Mouse (Mus musculus) MEL (cell line): ENCODE measurements around the gene Arid1b.

Source experiments
- EP300 ChIP-seq, 2 experiments: IDR thresholded peaks; 2 replicates each; pipeline ENCODE4 v1.6.1; 2011; ENCODE audit warnings: improper control_type of control experiment in 2 of 2, low read length in 2 of 2, low read depth in 1 of 2, mild to moderate bottlenecking in 1 of 2
- KAT2A ChIP-seq: conservative IDR thresholded peaks from 2 replicates; pipeline ENCODE4 v1.6.1; 2012; ENCODE audit warnings: low read depth, low read length, improper control_type of control experiment, inconsistent platforms
- POLR2A ChIP-seq, 2 experiments: IDR thresholded peaks; 2 replicates each; pipeline ENCODE4 v1.6.1; 2011 to 2012; ENCODE audit warnings: low read length in 2 of 2, mild to moderate bottlenecking in 2 of 2, control low read depth in 1 of 2, improper control_type of control experiment in 1 of 2, low read depth in 1 of 2, moderate library complexity in 1 of 2; ENCODE audit not compliant: control insufficient read depth in 1 of 2, insufficient read depth in 1 of 2, poor library complexity in 1 of 2
- TAL1 ChIP-seq: IDR thresholded peaks from 2 replicates; pipeline ENCODE4 v1.6.1; 2012; ENCODE audit warnings: mild to moderate bottlenecking, inconsistent platforms, low read length, moderate library complexity, mixed read lengths
- ZC3H11A ChIP-seq: IDR thresholded peaks from 2 replicates; pipeline ENCODE4 v1.6.1; 2012; ENCODE audit warnings: low read depth, mild to moderate bottlenecking, inconsistent platforms, low read length, improper control_type of control experiment

DNA sequence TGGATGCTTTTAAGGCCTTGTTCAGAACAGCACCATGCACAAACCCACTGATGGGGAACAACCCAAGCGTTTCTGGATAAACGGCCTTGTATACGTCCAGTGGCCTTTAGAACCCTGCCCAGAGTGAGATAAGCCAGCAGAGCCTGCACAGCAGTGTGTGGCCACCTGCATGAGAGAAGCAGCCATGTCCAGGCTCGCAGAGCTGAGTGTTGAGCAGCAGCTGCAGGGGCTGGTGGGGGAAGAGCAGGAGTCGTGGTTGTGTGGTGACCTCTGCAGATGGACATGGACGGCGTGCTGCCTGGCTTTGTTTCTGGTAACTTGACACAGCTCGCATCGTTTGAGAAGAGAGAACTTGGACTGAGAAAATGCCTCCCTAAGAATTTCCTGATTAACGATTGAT, 97.8 kb downstream of the Arid1b start:
- TF ChIP-seq KAT2A = no peak
- no peak for TF ChIP-seq ZC3H11A
- no peak for TF ChIP-seq EP300 (IDR thresholded peaks at IDR 0.05; ENCODE audit: low read depth in 1 of 2, low read length in 2 of 2)
- TF ChIP-seq TAL1 = no peak
- TF ChIP-seq POLR2A (IDR thresholded peaks at IDR 0.05; ENCODE audit: control insufficient read depth in 1 of 2, insufficient read depth in 1 of 2, low read depth in 1 of 2, low read length in 2 of 2, poor library complexity in 1 of 2) = no peak
